Mouse (Mus musculus) hindbrain, postnatal 0 days (tissue): ENCODE measurements around the gene Phc2. TPM values are rescaled to one million over a fixed set of nuclear protein-coding genes. Genes with fewer than 3 reads are reported as not detected.

Experiments used
- ATAC-seq: fragments of 200-750 bp; cut with Nextera tagmentation; 2 replicates; pipeline ENCODE4 v1.8.0; 2017; ENCODE audit warnings: mild to moderate bottlenecking, moderate TSS enrichment, moderate library complexity
- DNase-seq: peaks from one replicate; pipeline ENCODE4 v3.0.0-alpha.2; 2015; ENCODE audit warnings: low spot score
- H3K27ac ChIP-seq: fragments of 300-500 bp; sonication (generic); 2 replicates; pipeline ENCODE4 v1.5.1; 2014; ENCODE audit warnings: mild to moderate bottlenecking
- H3K27me3 ChIP-seq: fragments of 300-500 bp; sonication (generic); 2 replicates; pipeline ENCODE4 v1.6.1; 2014; ENCODE audit warnings: low read length, mixed read lengths; ENCODE audit not compliant: insufficient read depth
- H3K36me3 ChIP-seq: fragments of 300-500 bp; sonication (generic); 2 replicates; pipeline ENCODE4 v1.6.1; 2014; ENCODE audit warnings: low read length, mixed read lengths; ENCODE audit not compliant: insufficient read depth
- H3K4me1 ChIP-seq: fragments of 300-500 bp; sonication (generic); 2 replicates; pipeline ENCODE4 v1.6.1; 2014; ENCODE audit warnings: antibody characterized with exemption, low read length, mixed read lengths; ENCODE audit not compliant: insufficient read depth
- H3K4me2 ChIP-seq: fragments of 300-500 bp; sonication (generic); 2 replicates; pipeline ENCODE4 v1.6.1; 2014; ENCODE audit warnings: low read depth, mild to moderate bottlenecking, low read length, moderate library complexity, mixed read lengths
- H3K4me3 ChIP-seq: fragments of 300-500 bp; sonication (generic); 2 replicates; pipeline ENCODE4 v1.5.1; 2014; ENCODE audit warnings: low read length
- H3K9ac ChIP-seq: fragments of 300-500 bp; sonication (generic); replicated peaks from 2 replicates; pipeline ENCODE4 v1.6.1; 2014; ENCODE audit warnings: mild to moderate bottlenecking, low read length, moderate library complexity, mixed read lengths
- H3K9me3 ChIP-seq: fragments of 300-500 bp; sonication (generic); 2 replicates; pipeline ENCODE4 v1.6.1; 2016; ENCODE audit warnings: low read length, mixed read lengths
- CTCF ChIP-seq: IDR thresholded peaks from 2 replicates; pipeline ENCODE4 v1.5.1; 2016; ENCODE audit warnings: antibody characterized with exemption, control low read depth, low read depth
- WGBS: fragments of 180-500 bp; shearing (Covaris S2); extraction: QIAGEN DNeasy Blood & Tissue Kit; methylation state at CpG from one replicate; pipeline ENCODE4 v1.1.7; 2014; 5-methylcytosine and 5-hydroxymethylcytosine counted together
- polyA plus RNA-seq: library from polyadenylated mRNA; unstranded; fragments of >200 nt; fragmentation: Nextera tagmentation; extraction: Ambion mirVana; gene quantifications from 2 replicates; pipeline ENCODE4 v1.2.1, GENCODE M21; 2015
- total RNA-seq: library from RNA; depleted of rRNA; stranded (reverse); fragments of >200 nt; gene quantifications from 2 replicates; pipeline ENCODE4 v1.2.3, GENCODE M21; 2014

The Phc2 gene
- total and polyA plus RNA-seq, 2 experiments from 2014 or later: 50.7 to 125 TPM

DNA sequence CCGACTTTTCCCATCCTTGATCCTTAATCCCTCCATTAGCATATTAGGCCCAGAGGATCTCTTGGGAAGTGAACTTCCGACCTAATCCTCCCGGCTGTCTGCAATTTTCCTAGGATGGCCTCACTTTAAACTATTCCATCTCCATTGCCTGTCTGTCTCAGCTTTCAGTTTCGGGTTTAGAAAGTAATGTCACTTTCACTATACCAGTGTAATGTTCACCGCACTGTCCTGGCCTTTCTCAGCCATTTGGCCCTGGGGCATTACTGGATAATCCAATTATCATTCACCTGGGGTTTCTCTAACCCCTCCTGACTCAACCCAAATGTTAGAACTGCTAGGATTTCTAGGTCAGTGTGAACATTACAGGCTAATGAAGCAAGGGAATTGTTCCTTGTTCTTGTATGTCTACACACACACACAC lies 73.9 kb downstream of the Phc2 start:
- H3K4me1 ChIP-seq: peaks cover 42% of the 10 kb centered on the region
- peak overlapping the region; percentile 99 for H3K4me3 ChIP-seq
- peak overlapping the region; percentile 98 for H3K27ac ChIP-seq
- ATAC-seq (no peak), DNase-seq (peak; percentile 20)
- TF ChIP-seq CTCF: no peak
- 0% methylated on average over 5 of the region's 5 CpGs for WGBS
- H3K27me3 ChIP-seq: no peaks in the 10 kb centered on the region
- H3K4me2 ChIP-seq: peak overlapping the region; percentile 74
- H3K36me3 ChIP-seq: no peaks in the 10 kb centered on the region
- H3K9me3 ChIP-seq: no peaks in the 10 kb centered on the region
- H3K9ac ChIP-seq: peak overlapping the region; percentile 100

DNA sequence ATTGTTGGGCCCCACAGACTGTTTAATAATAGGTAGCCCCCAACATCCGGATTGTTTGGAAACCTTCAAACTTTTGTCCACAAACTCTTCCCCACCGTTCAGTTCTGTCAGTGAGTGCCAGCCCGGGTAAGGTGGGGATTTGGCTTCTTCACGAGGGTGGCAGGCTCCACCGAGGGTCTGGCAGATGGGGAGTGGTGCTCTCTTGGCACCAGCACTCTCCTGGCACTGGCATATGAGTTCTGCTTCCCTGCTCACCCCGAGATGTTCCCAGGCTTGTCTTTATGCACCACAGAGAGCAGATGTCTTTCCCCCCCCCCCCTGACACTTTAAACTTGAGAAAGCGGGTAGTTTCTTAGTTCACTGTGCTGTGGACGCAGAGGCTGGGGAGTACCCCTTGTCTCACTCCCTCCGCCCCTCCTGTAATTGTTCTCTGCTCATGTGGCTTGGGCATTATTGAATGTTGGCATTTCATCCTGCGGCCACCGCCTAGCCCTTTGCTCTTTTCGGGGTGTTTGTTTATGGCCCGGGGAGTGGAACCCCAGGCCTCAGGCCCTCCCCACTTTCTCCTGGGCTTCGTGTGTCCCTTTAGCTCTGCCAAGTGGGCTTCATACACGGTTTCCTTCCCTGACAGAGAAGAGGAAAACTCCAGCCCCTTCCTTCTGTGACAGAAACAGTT lies 74.7 kb downstream of the Phc2 start:
- DNase-seq: peak; percentile 74

DNA sequence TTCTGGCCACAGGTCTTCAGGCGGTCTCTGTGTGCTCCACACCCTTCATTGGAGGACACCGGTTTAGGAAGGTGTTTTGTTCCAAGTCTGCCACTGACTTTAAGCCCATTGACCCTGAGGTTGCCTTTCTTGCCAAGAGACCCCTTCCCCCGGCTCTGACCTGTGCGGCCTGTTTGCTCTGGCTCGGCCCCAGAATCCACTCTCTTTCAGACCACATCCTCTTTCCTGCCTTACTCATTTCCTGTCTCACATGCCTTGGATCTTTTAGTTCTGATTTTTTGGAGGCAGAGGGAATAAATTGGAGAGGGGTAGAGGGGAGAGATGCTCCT lies 75.2 kb downstream of the Phc2 start:
- peak overlapping the region; percentile 100 for H3K9ac ChIP-seq
- H3K27me3 ChIP-seq: no peaks in the 10 kb centered on the region
- TF ChIP-seq CTCF: no peak
- H3K27ac ChIP-seq: peak overlapping the region; percentile 98; the same call in 1 of the 2 replicates
- DNase-seq (no peak), ATAC-seq (no peak)
- peak overlapping the region; percentile 74 for H3K4me2 ChIP-seq
- H3K4me3 ChIP-seq: peak overlapping the region; percentile 99
- H3K9me3 ChIP-seq: no peaks in the 10 kb centered on the region
- peaks cover 47% of the 10 kb centered on the region for H3K4me1 ChIP-seq
- H3K36me3 ChIP-seq: no peaks in the 10 kb centered on the region
- WGBS: 8% methylated on average over 5 of the region's 5 CpGs

More for the DNA sequence above, 74.7 kb downstream of the Phc2 start:
- Histone ChIP-seq H3K9ac (peak overlapping the region; percentile 100), H3K9me3 (no peaks in the 10 kb centered on the region), H3K4me3 (peak overlapping the region; percentile 99), H3K4me2 (peak overlapping the region; percentile 74), H3K36me3 (no peaks in the 10 kb centered on the region), H3K4me1 (peaks cover 42% of the 10 kb centered on the region), H3K27me3 (no peaks in the 10 kb centered on the region), H3K27ac (peak overlapping the region; percentile 98)
- WGBS: 3% methylated on average over 15 of the region's 15 CpGs
- peak; percentile 53; the same call in 1 of the 2 replicates for ATAC-seq
- TF ChIP-seq CTCF: no peak

DNA sequence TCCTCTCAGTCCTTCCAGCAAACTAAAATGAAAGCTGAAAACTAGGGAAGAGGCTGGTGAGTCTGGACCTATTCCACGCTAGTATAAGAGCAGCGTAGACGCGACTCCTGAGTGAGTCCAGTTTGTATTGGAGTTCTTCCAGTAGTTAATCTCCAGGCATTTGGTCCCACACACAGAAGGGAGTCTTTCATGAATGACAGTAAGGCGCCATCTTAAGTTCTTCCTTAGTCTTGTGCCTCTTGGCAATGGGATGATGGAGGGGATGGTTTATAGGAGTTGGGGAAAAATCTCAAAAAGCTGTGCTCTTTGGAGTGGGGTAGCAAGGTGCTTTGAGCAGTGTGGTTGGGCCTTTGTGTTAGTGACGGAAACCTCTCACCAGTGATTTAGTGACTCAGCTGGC lies 75.8 kb downstream of the Phc2 start:
- Histone ChIP-seq H3K36me3 (no peaks in the 10 kb centered on the region), H3K4me2 (peak overlapping the region; percentile 74), H3K9ac (peak overlapping the region; percentile 100; the same call in 1 of the 2 replicates), H3K27ac (no peak overlapping the region), H3K9me3 (no peaks in the 10 kb centered on the region), H3K4me3 (peak overlapping the region; percentile 99), H3K27me3 (no peaks in the 10 kb centered on the region), H3K4me1 (peaks cover 53% of the 10 kb centered on the region)
- no peak for TF ChIP-seq CTCF
- DNase-seq (no peak), ATAC-seq (no peak)
- 27% methylated on average over 6 of the region's 6 CpGs for WGBS

DNA sequence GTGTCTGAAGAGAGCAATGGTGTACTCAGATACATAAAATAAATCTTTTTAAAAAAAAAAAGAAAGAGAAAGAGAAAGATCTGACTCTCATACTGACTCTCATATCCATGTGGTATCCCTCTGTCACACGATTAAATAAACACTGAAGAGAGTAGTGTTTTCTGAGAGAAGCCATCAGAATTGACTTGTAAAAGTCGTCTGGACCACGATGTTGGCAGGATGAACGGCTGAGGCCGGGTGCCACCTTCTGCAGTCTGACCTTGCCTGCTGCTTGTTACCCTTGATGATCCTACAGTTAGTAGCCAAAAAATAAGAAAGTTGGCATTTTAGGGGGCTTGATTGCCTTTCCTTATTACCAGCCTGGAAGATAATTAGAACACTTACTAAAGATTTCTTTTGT lies 78.3 kb downstream of the Phc2 start:
- no peaks in the 10 kb centered on the region for H3K9me3 ChIP-seq
- H3K27me3 ChIP-seq: no peaks in the 10 kb centered on the region
- no peak overlapping the region for H3K9ac ChIP-seq
- no peak overlapping the region for H3K4me3 ChIP-seq
- TF ChIP-seq CTCF: no peak
- peaks cover 69% of the 10 kb centered on the region for H3K4me1 ChIP-seq
- ATAC-seq (no peak), DNase-seq (no peak)
- H3K27ac ChIP-seq: no peak overlapping the region
- no peaks in the 10 kb centered on the region for H3K36me3 ChIP-seq
- no peak overlapping the region for H3K4me2 ChIP-seq
- 19% methylated on average over 5 of the region's 5 CpGs for WGBS

DNA sequence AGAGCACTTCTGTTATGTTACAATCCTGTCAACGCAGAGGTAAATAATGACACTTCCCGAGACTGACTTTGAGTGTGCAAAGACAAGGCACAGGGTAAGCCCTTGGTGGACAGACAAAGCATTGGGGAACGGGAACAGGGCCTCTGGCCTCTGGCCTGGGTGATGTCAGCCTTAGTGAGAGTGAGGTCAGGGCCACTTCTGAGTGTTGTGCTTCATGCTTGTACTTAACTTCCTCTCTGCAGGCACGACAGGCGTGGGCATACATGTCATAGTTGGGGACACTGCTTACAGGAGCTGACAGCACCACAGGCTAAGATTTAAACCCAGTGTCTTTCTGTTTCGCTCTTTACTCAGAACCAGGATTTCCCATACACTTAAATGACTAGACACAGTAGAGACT lies 79.0 kb downstream of the Phc2 start:
- WGBS: 18% methylated on average over 6 of the region's 6 CpGs
- no peak for ATAC-seq
- Histone ChIP-seq H3K36me3 (no peaks in the 10 kb centered on the region), H3K27ac (peak overlapping the region; percentile 81), H3K9ac (0 out of 2 replicates have a peak overlapping the region, but pooled peaks have one; percentile 17), H3K27me3 (no peaks in the 10 kb centered on the region), H3K4me1 (peaks cover 76% of the 10 kb centered on the region), H3K9me3 (no peaks in the 10 kb centered on the region), H3K4me2 (peak overlapping the region; percentile 31), H3K4me3 (no peak overlapping the region)
- no peak for DNase-seq
- TF ChIP-seq CTCF: no peak

DNA sequence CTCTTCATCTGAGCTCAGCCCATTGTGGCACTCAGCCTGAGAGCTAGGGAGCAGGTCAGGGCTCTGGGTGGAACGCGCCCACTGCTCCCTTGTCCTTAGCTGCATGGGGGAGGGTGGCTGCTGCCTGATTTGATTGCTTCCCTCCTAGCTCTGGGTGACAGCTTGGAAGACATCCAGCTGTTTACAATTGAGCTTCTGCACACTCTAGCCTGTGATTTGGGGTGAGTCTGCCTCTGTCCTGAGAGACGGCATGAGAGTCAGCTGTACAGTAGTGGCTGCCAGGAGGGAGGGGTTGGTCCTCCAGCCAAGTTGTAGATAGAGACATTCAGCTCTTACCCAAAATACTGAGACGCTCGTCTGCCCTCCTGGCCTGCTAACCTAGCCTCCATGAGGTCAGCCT lies 79.7 kb downstream of the Phc2 start:
- H3K4me2 ChIP-seq: peak overlapping the region; percentile 31; the same call in 1 of the 2 replicates
- H3K4me3 ChIP-seq: no peak overlapping the region
- no peaks in the 10 kb centered on the region for H3K27me3 ChIP-seq
- H3K27ac ChIP-seq: peak overlapping the region; percentile 81
- peak; percentile 87 for DNase-seq
- no peak for TF ChIP-seq CTCF
- peak overlapping the region; percentile 17; the same call in 1 of the 2 replicates for H3K9ac ChIP-seq
- peak; percentile 89 for ATAC-seq
- H3K4me1 ChIP-seq: peaks cover 75% of the 10 kb centered on the region
- 11% methylated on average over 5 of the region's 5 CpGs for WGBS
- no peaks in the 10 kb centered on the region for H3K36me3 ChIP-seq
- H3K9me3 ChIP-seq: no peaks in the 10 kb centered on the region
